Mouse (Mus musculus): ENCODE results near the gene Sorcs3.

- TF ChIP-seq CTCF (IDR thresholded peaks at IDR 0.05; ENCODE audit: control insufficient read depth, insufficient read depth, insufficient read length) (no peak), CEBPB (IDR thresholded peaks at IDR 0.05; ENCODE audit: low read depth) (no peak), MYOG (IDR thresholded peaks at IDR 0.05; ENCODE audit: control insufficient read depth, extremely low read depth, insufficient read length) (no peak), MAX (IDR thresholded peaks at IDR 0.05) (no peak), MYOD1 (IDR thresholded peaks at IDR 0.05; ENCODE audit: control insufficient read depth, insufficient read length, low read depth) (no peak), USF1 (IDR thresholded peaks at IDR 0.05; ENCODE audit: low read depth) (no peak), FOSL1 (IDR thresholded peaks at IDR 0.05; ENCODE audit: insufficient read depth, low read length, poor library complexity, severe bottlenecking) (no peak)
These were observed 103.9 kb downstream of the Sorcs3 start for GRCm38 (mm10) chr19:48309531-48310337.
